Mouse (Mus musculus): ENCODE results near the gene Ankrd50. TPM values are rescaled to one million over a fixed set of nuclear protein-coding genes. Genes with fewer than 3 reads are reported as not detected.

The Ankrd50 gene
- 22.5 and 23.2 TPM in 2 replicates for polyA plus RNA-seq (2015; fragmentation: Nextera tagmentation; extraction: Ambion mirVana)

GRCm38 (mm10) chr3:38484191-38485106 is at the start of gene Ankrd50:
Gene Ankrd50, minus strand, starts transcription at chr3:38484844.
- Histone ChIP-seq H3K27me3 (no peaks in the 10 kb centered on the region), H3K27ac (replicated peaks) (peak within 1 kb of the TSS; percentile 95), H3K4me3 (peak within 1 kb of the TSS; percentile 93), H3K4me2 (replicated peaks) (peak within 1 kb of the TSS; percentile 83), H3K36me3 (no peaks in the 10 kb centered on the region), H3K4me1 (peaks cover 42% of the 10 kb centered on the region), H3K9me3 (no peaks in the 10 kb centered on the region), H3K9ac (replicated peaks) (peak within 1 kb of the TSS; percentile 98)
- WGBS, result under 1% methylated on average over 67 of the region's 81 CpGs
- ATAC-seq (replicated peaks), result peak; percentile 95

- no peak for ATAC-seq (replicated peaks)
- Histone ChIP-seq H3K4me3 (no peak overlapping the region), H3K9me3 (no peaks in the 10 kb centered on the region), H3K36me3 (no peaks in the 10 kb centered on the region), H3K9ac (replicated peaks) (no peak overlapping the region), H3K4me1 (no peaks in the 10 kb centered on the region), H3K27ac (replicated peaks) (no peak overlapping the region), H3K27me3 (no peaks in the 10 kb centered on the region), H3K4me2 (replicated peaks) (no peak overlapping the region)
- 82% methylated on average over 6 of the region's 6 CpGs for WGBS
Measured at GRCm38 (mm10) chr3:38534245-38534644, 49.6 kb upstream of the Ankrd50 start.

GRCm38 (mm10) chr3:38520426-38520825 is 35.8 kb upstream of the Ankrd50 start:
- no peak for ATAC-seq (replicated peaks)
- no peak overlapping the region for H3K27ac ChIP-seq (replicated peaks)
- H3K36me3 ChIP-seq, result no peaks in the 10 kb centered on the region
- H3K9me3 ChIP-seq, result no peaks in the 10 kb centered on the region
- no peak overlapping the region for H3K9ac ChIP-seq (replicated peaks)
- H3K4me1 ChIP-seq, result no peaks in the 10 kb centered on the region
- H3K27me3 ChIP-seq, result no peaks in the 10 kb centered on the region
- H3K4me2 ChIP-seq (replicated peaks), result no peak overlapping the region
- WGBS, result 83% methylated on average over 2 of the region's 2 CpGs
- no peak overlapping the region for H3K4me3 ChIP-seq

- H3K9ac ChIP-seq (replicated peaks), result no peak overlapping the region
- WGBS, result 74% methylated on average over 3 of the region's 3 CpGs
- no peak overlapping the region for H3K4me3 ChIP-seq
- H3K36me3 ChIP-seq, result no peaks in the 10 kb centered on the region
- no peak for ATAC-seq (replicated peaks)
- no peak overlapping the region for H3K4me2 ChIP-seq (replicated peaks)
- H3K27me3 ChIP-seq, result no peaks in the 10 kb centered on the region
- H3K9me3 ChIP-seq, result no peaks in the 10 kb centered on the region
- no peak overlapping the region for H3K27ac ChIP-seq (replicated peaks)
- no peaks in the 10 kb centered on the region for H3K4me1 ChIP-seq
Measured at GRCm38 (mm10) chr3:38519971-38520370, 35.3 kb upstream of the Ankrd50 start.

GRCm38 (mm10) chr3:38503606-38504005 is 19.0 kb upstream of the Ankrd50 start:
- H3K9ac ChIP-seq (replicated peaks), result no peak overlapping the region
- H3K36me3 ChIP-seq, result no peaks in the 10 kb centered on the region
- 80% methylated on average over 4 of the region's 4 CpGs for WGBS
- peaks cover 4% of the 10 kb centered on the region; the same call in 1 of the 2 replicates for H3K4me1 ChIP-seq
- H3K9me3 ChIP-seq, result no peaks in the 10 kb centered on the region
- no peaks in the 10 kb centered on the region for H3K27me3 ChIP-seq
- H3K4me3 ChIP-seq, result no peak overlapping the region
- no peak overlapping the region for H3K27ac ChIP-seq (replicated peaks)
- no peak overlapping the region for H3K4me2 ChIP-seq (replicated peaks)
- ATAC-seq (replicated peaks), result no peak

GRCm38 (mm10) chr3:38502156-38502555 is 17.5 kb upstream of the Ankrd50 start:
- 20% methylated on average over 5 of the region's 5 CpGs for WGBS
- peaks cover 4% of the 10 kb centered on the region; the same call in 1 of the 2 replicates for H3K4me1 ChIP-seq
- H3K27ac ChIP-seq (replicated peaks), result no peak overlapping the region
- no peak overlapping the region for H3K4me2 ChIP-seq (replicated peaks)
- H3K27me3 ChIP-seq, result no peaks in the 10 kb centered on the region
- no peak for ATAC-seq (replicated peaks)
- no peak overlapping the region for H3K4me3 ChIP-seq
- H3K36me3 ChIP-seq, result no peaks in the 10 kb centered on the region
- H3K9ac ChIP-seq (replicated peaks), result no peak overlapping the region
- no peaks in the 10 kb centered on the region for H3K9me3 ChIP-seq

GRCm38 (mm10) chr3:38501739-38502138 is 17.1 kb upstream of the Ankrd50 start:
- Histone ChIP-seq H3K9me3 (no peaks in the 10 kb centered on the region), H3K27ac (replicated peaks) (no peak overlapping the region), H3K36me3 (no peaks in the 10 kb centered on the region), H3K27me3 (no peaks in the 10 kb centered on the region), H3K4me3 (no peak overlapping the region), H3K9ac (replicated peaks) (no peak overlapping the region), H3K4me2 (replicated peaks) (no peak overlapping the region), H3K4me1 (peaks cover 4% of the 10 kb centered on the region; the same call in 1 of the 2 replicates)
- WGBS, result 92% methylated on average over 2 of the region's 2 CpGs
- ATAC-seq (replicated peaks), result 0 out of 2 replicates have a peak, but pooled peaks have one; percentile 41

GRCm38 (mm10) chr3:38501316-38501715 is 16.7 kb upstream of the Ankrd50 start:
- H3K36me3 ChIP-seq, result no peaks in the 10 kb centered on the region
- WGBS, result 60% methylated on average over 5 of the region's 5 CpGs
- ATAC-seq (replicated peaks), result peak; percentile 43; the same call in 1 of the 2 replicates
- H3K4me2 ChIP-seq (replicated peaks), result no peak overlapping the region
- no peak overlapping the region for H3K9ac ChIP-seq (replicated peaks)
- no peaks in the 10 kb centered on the region for H3K27me3 ChIP-seq
- no peaks in the 10 kb centered on the region for H3K9me3 ChIP-seq
- H3K4me3 ChIP-seq, result no peak overlapping the region
- no peak overlapping the region for H3K27ac ChIP-seq (replicated peaks)
- H3K4me1 ChIP-seq, result peaks cover 4% of the 10 kb centered on the region; the same call in 1 of the 2 replicates

GRCm38 (mm10) chr3:38498561-38498960 is 13.9 kb upstream of the Ankrd50 start:
- no peak overlapping the region for H3K9ac ChIP-seq (replicated peaks)
- no peak for ATAC-seq (replicated peaks)
- no peaks in the 10 kb centered on the region for H3K27me3 ChIP-seq
- no peaks in the 10 kb centered on the region for H3K9me3 ChIP-seq
- no peak overlapping the region for H3K4me3 ChIP-seq
- WGBS, result 93% methylated on average over 3 of the region's 3 CpGs
- no peaks in the 10 kb centered on the region for H3K36me3 ChIP-seq
- H3K27ac ChIP-seq (replicated peaks), result no peak overlapping the region
- peaks cover 4% of the 10 kb centered on the region; the same call in 1 of the 2 replicates for H3K4me1 ChIP-seq
- no peak overlapping the region for H3K4me2 ChIP-seq (replicated peaks)

GRCm38 (mm10) chr3:38496795-38497385 is 12.2 kb upstream of the Ankrd50 start:
- Histone ChIP-seq H3K27ac (replicated peaks) (no peak overlapping the region), H3K4me2 (replicated peaks) (no peak overlapping the region), H3K9me3 (no peaks in the 10 kb centered on the region), H3K4me3 (no peak overlapping the region), H3K36me3 (no peaks in the 10 kb centered on the region), H3K4me1 (no peaks in the 10 kb centered on the region; the same call in 1 of the 2 replicates), H3K27me3 (no peaks in the 10 kb centered on the region), H3K9ac (replicated peaks) (no peak overlapping the region)
- 0 out of 2 replicates have a peak, but pooled peaks have one; percentile 19 for ATAC-seq (replicated peaks)
- WGBS, result 82% methylated on average over 3 of the region's 3 CpGs

GRCm38 (mm10) chr3:38491702-38492101 is 7.1 kb upstream of the Ankrd50 start:
- Histone ChIP-seq H3K27me3 (no peaks in the 10 kb centered on the region), H3K9me3 (no peaks in the 10 kb centered on the region), H3K27ac (replicated peaks) (no peak overlapping the region), H3K4me1 (no peaks in the 10 kb centered on the region), H3K4me3 (no peak overlapping the region), H3K36me3 (no peaks in the 10 kb centered on the region), H3K4me2 (replicated peaks) (no peak overlapping the region), H3K9ac (replicated peaks) (no peak overlapping the region)
- 78% methylated on average over 3 of the region's 3 CpGs for WGBS
- no peak for ATAC-seq (replicated peaks)

- Histone ChIP-seq H3K4me3 (no peak overlapping the region), H3K36me3 (no peaks in the 10 kb centered on the region), H3K27ac (replicated peaks) (no peak overlapping the region), H3K9me3 (no peaks in the 10 kb centered on the region), H3K9ac (replicated peaks) (no peak overlapping the region), H3K4me2 (replicated peaks) (no peak overlapping the region), H3K27me3 (no peaks in the 10 kb centered on the region), H3K4me1 (no peaks in the 10 kb centered on the region)
- no peak; the same call in 1 of the 2 replicates for ATAC-seq (replicated peaks)
- WGBS, result 70% methylated on average over 3 of the region's 3 CpGs
Measured at GRCm38 (mm10) chr3:38491236-38491635, 6.6 kb upstream of the Ankrd50 start.
